Mouse (Mus musculus) gastrocnemius, adult 8-10 months (tissue): ENCODE data around the gene Med15. TPM values are rescaled to one million over a fixed set of nuclear protein-coding genes. Genes with fewer than 3 reads are reported as not detected.

Experiments used
- DNase-seq, 2 experiments: peaks; one replicate each; pipeline ENCODE4 v3.0.0; 2022; ENCODE audit warnings: low spot score in 2 of 2
- total RNA-seq, 4 experiments: library from RNA; stranded (reverse); gene quantifications; 2 replicates each; pipeline ENCODE4 v1.2.4; 2022

The Med15 gene
- total RNA-seq, 4 experiments from 2014 or later: 11.7 to 16.7 (median 14.4) TPM

DNA sequence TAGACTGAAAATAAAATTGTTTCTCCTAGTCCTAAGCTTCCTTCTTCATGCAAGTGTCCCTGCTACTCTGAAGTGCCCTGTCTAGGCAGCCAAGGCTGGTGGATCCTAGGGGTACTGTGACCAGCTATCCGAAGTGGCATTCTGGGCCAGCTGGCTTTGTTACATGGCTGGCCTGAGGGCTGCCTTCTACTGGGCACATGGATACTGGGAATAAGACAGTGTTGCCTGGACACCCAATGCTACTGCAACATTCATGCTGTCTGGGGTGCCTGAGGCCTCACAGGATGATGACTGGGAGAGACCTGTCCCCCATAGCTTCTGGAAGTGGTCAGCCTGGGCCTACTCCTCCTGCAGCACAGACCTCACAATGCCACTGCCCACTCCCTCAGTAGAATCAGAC lies 82.0 kb downstream of the Med15 start:
- no peak for DNase-seq

DNA sequence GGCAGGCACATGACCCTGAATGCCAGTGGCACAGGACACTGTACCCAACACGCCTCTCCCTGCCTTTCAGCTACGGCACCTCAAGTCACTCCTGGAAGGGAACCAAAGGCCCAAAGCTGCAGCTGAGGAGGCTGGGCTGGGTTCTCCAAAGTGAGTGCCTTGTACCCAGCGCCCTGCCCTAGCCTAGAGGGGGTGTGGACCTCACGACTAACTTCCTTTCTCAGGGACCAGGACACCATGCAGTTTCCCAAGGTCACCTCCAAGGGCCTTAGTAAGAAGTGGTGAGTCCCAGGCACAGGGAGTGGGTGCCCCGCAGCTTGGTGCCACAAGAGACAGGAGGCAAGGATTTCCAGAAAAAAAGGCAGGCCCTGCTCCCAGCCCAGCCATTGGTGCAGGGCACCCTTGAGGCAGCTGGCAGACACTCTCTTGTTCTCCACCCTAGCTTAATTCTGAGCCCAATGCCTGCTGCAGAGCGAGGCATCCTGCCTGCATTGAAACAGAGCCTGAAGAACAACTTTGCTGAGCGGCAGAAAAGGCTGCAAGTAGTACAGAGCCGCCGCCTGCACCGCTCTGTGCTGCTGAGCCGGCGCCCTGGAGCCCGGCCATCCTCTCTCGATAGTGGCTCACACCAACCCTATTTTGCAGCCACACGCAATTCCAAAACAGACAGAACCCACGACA lies 82.6 kb downstream of the Med15 start:
- no peak for DNase-seq

GRCm38 (mm10) chr16:17647566-17648340 lies 84.9 kb downstream of the Med15 start:
- no peak for DNase-seq

DNA sequence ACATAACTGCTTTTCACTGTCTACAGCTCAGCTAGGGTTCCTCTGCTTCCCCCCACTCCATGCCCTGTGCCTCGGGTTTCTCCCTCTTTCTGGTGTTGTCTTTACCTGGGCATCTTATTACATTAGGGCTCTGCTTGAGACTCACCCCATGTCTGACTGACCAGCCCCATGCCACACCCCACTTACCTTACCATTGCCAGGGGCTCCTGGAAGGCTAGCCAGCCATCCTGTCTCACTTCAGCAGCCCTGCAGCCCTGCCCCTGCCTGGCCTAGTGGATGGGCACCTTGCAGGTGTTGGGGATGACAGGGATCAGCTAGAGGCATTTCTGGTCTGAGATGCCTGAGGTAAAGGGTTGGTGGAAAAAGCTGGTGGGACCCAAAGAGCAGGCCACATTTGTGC lies 85.5 kb downstream of the Med15 start:
- no peak for DNase-seq

GRCm38 (mm10) chr16:17646310-17647114 lies 86.2 kb downstream of the Med15 start, which contains the start of gene Ccdc74a:
Ccdc74a (plus strand) TSS chr16:17646470.
- DNase-seq: peak; percentile 64 to 74

GRCm38 (mm10) chr16:17643437-17643990 lies 89.2 kb downstream of the Med15 start:
- no peak for DNase-seq

GRCm38 (mm10) chr16:17642311-17642710 lies 90.4 kb downstream of the Med15 start:
- DNase-seq: no peak

GRCm38 (mm10) chr16:17641301-17641700 lies 91.4 kb downstream of the Med15 start:
- no peak for DNase-seq

- DNase-seq: no peak
Observed at GRCm38 (mm10) chr16:17640706-17641105, 92.0 kb downstream of the Med15 start.

GRCm38 (mm10) chr16:17639951-17640350 lies 92.7 kb downstream of the Med15 start:
- DNase-seq: no peak

- DNase-seq: no peak
Observed at GRCm38 (mm10) chr16:17639081-17639480, 93.6 kb downstream of the Med15 start.

- DNase-seq: no peak
Observed at GRCm38 (mm10) chr16:17638036-17638628, 94.6 kb downstream of the Med15 start.

DNA sequence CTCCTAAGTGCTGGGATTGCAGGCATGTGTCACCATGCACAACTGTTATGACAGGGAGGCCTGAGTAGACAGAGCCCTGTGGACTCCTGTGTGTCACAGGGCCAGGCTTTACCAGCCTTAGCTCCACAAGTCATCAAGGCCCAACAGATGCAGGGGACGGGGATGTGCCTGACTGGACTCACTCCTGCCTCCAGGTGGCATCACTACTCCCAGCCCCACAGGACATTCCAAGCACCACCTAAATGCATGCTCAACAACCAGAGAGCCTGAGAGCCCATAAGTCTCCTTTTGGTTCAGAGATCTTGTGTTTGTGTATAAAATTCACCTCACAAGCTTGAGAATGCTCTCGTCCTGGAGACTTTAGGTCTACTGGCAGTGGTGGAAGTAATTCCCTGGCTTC lies 95.1 kb downstream of the Med15 start:
- DNase-seq: no peak

- no peak for DNase-seq
Observed at GRCm38 (mm10) chr16:17636904-17637303, 95.8 kb downstream of the Med15 start.

- no peak for DNase-seq
Observed at GRCm38 (mm10) chr16:17633481-17634181, 99.1 kb downstream of the Med15 start.

DNA sequence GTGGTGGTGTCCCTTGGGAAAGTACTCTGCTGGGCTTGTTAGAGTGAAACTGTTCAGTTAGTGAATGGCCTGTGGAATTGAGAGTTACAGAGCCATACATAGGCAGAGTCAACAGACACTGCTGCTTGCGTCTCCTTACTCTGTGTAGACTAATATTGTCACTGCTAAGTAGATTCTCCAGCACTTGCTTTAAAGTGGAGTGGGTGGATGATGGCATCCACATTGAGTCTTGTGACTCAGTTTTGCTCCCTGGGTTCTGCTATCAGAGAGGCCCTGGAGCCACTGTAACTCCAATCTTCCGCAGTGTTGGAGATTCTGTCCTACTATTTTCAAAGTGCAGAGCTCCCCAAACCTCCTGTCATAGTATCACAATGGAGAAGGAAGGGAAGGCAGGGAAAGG lies 100.1 kb downstream of the Med15 start:
- no peak for DNase-seq

- no peak for DNase-seq
Observed at GRCm38 (mm10) chr16:17626269-17626555, 106.5 kb downstream of the Med15 start.

DNA sequence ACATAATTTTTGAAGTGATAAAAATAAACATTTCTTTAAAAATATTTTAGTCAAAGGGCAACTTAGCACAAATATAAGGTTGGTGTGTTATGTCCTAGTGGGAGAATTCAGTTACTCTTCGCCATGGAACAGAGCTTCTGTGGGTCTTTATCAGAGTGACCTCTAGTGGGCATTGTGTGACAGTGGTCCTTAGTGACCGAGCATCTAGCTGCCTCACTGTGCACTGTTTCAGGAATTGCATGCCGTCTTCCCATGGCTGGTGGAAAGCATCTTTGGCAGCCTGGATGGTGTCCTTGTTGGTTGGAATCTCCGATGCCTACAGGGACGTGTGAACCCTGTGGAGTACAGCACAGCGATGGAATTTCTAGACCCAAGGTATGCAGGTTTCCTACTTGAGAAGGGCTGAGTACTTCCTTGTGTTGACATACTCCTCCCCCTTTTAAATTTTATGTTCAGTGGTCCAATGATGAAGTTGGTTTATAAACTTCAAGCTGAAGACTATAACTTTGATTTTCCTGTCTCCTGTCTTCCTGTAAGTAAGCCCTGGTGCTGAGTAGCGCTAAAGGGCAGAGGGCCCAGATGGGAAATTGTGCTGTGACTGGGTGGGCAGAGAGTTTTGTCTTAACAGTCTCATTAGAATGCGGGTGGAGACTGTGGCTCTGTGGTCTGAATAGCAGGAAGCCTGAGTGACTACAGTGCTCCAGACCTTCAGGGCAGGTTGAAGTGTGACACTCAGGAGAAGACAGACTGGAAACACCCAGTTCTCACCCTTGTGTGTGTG lies 107.0 kb downstream of the Med15 start:
- no peak for DNase-seq

DNA sequence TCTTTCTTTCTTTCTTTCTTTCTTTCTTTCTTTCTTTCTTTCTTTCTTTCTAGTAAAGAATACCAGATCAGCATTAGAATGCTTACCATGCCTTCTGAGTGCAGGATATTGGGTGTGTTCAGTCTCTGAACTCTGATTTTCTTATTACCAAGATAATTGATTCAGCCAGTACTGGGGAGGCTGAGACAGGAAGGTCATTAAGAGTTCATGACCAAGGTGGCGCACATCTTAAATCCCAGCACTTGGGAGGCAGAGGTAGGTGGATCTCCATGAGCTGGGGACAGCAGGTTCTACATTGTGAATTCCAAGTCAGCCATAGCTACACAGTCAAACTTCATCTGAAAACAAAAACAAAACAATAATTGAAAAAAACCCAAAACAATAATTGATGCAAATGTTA lies 110.8 kb downstream of the Med15 start:
- no peak for DNase-seq
